Mouse (Mus musculus) embryonic facial prominence, embryonic 13.5 days (tissue): ENCODE measurements at regions not wholly inside any gene's neighbourhood (a gene's known extent, or its start where the extent isn't known, plus 50 kb on each side); places are given as distances from the start of the nearest gene placed in this dataset.
A peak's percentile ranks its signal among the peaks of the same experiment; 100 is the strongest.

Source experiments
- ATAC-seq: fragments of 200-750 bp; cut with Nextera tagmentation; 2 replicates; pipeline ENCODE4 v1.8.0; 2017; ENCODE audit warnings: low read depth; ENCODE audit not compliant: insufficient number of reproducible peaks, insufficient read depth, low FRiP score, low TSS enrichment
- H3K27ac ChIP-seq: fragments of 300-500 bp; sonication (generic); 2 replicates; pipeline ENCODE4 v1.5.1; 2015; ENCODE audit warnings: moderate library complexity, mild to moderate bottlenecking, inconsistent platforms
- H3K27me3 ChIP-seq: fragments of 300-500 bp; sonication (generic); 2 replicates; pipeline ENCODE4 v1.6.1; 2015; ENCODE audit warnings: mild to moderate bottlenecking, inconsistent platforms
- H3K36me3 ChIP-seq: fragments of 300-500 bp; sonication (generic); 2 replicates; pipeline ENCODE4 v1.6.1; 2015; ENCODE audit warnings: mild to moderate bottlenecking, inconsistent platforms
- H3K4me1 ChIP-seq: fragments of 300-500 bp; sonication (generic); 2 replicates; pipeline ENCODE4 v1.6.1; 2015; ENCODE audit warnings: inconsistent platforms
- H3K4me2 ChIP-seq: fragments of 300-500 bp; sonication (generic); 2 replicates; pipeline ENCODE4 v1.6.1; 2015; ENCODE audit warnings: moderate library complexity, mild to moderate bottlenecking, inconsistent platforms
- H3K4me3 ChIP-seq: fragments of 300-500 bp; sonication (generic); 2 replicates; pipeline ENCODE4 v1.5.1; 2015; ENCODE audit warnings: mild to moderate bottlenecking, inconsistent platforms
- H3K9ac ChIP-seq: fragments of 300-500 bp; sonication (generic); 2 replicates; pipeline ENCODE4 v1.6.1; 2015; ENCODE audit warnings: mild to moderate bottlenecking, inconsistent platforms
- H3K9me3 ChIP-seq: fragments of 300-500 bp; sonication (generic); 2 replicates; pipeline ENCODE4 v1.6.1; 2016; ENCODE audit warnings: inconsistent platforms
- WGBS: fragments of 180-500 bp; shearing (Covaris S2); methylation state at CpG from one replicate; pipeline ENCODE4 v1.1.7; 2015; ENCODE audit warnings: mixed read lengths; 5-methylcytosine and 5-hydroxymethylcytosine counted together

GRCm38 (mm10) chr1:76065783-76066182 is 519.7 kb downstream of the Slc4a3 start:
- no peak overlapping the region for H3K4me2 ChIP-seq
- H3K27me3 ChIP-seq: no peaks in the 10 kb centered on the region
- no peaks in the 10 kb centered on the region for H3K9me3 ChIP-seq
- WGBS: 50% methylated on average over 6 of the region's 6 CpGs
- no peak overlapping the region for H3K9ac ChIP-seq
- no peaks in the 10 kb centered on the region for H3K36me3 ChIP-seq
- no peak overlapping the region for H3K4me3 ChIP-seq
- H3K27ac ChIP-seq: no peak overlapping the region
- peaks cover 8% of the 10 kb centered on the region; the same call in 1 of the 2 replicates for H3K4me1 ChIP-seq
- ATAC-seq: no peak

GRCm38 (mm10) chr1:76070831-76071321 is 524.8 kb downstream of the Slc4a3 start:
- Histone ChIP-seq H3K36me3 (no peaks in the 10 kb centered on the region), H3K27ac (no peak overlapping the region), H3K4me2 (no peak overlapping the region), H3K9ac (no peak overlapping the region), H3K4me3 (no peak overlapping the region), H3K9me3 (no peaks in the 10 kb centered on the region), H3K27me3 (no peaks in the 10 kb centered on the region), H3K4me1 (peaks cover 16% of the 10 kb centered on the region)
- WGBS: 62% methylated on average over 16 of the region's 16 CpGs
- ATAC-seq: no peak

GRCm38 (mm10) chr1:76075213-76075612 is 529.1 kb downstream of the Slc4a3 start:
- no peak overlapping the region for H3K4me3 ChIP-seq
- no peak overlapping the region for H3K27ac ChIP-seq
- no peak overlapping the region for H3K9ac ChIP-seq
- no peaks in the 10 kb centered on the region for H3K27me3 ChIP-seq
- H3K36me3 ChIP-seq: no peaks in the 10 kb centered on the region
- H3K4me2 ChIP-seq: no peak overlapping the region
- WGBS: 54% methylated on average over 3 of the region's 3 CpGs
- H3K4me1 ChIP-seq: peaks cover 17% of the 10 kb centered on the region
- no peak for ATAC-seq
- H3K9me3 ChIP-seq: no peaks in the 10 kb centered on the region

GRCm38 (mm10) chr1:76075685-76076455 is 529.8 kb downstream of the Slc4a3 start:
- no peak overlapping the region for H3K27ac ChIP-seq

GRCm38 (mm10) chr1:76080241-76080640 is 534.2 kb downstream of the Slc4a3 start:
- Histone ChIP-seq H3K9me3 (no peaks in the 10 kb centered on the region), H3K9ac (no peak overlapping the region), H3K36me3 (no peaks in the 10 kb centered on the region), H3K27ac (no peak overlapping the region), H3K4me2 (peak overlapping the region; percentile 20; the same call in 1 of the 2 replicates), H3K4me3 (no peak overlapping the region), H3K27me3 (no peaks in the 10 kb centered on the region), H3K4me1 (peaks cover 18% of the 10 kb centered on the region)
- 33% methylated on average over 6 of the region's 6 CpGs for WGBS
- ATAC-seq: no peak

More at GRCm38 (mm10) chr1:76075685-76076455, 529.8 kb downstream of the Slc4a3 start:
- H3K4me2 ChIP-seq: no peak overlapping the region
- H3K4me3 ChIP-seq: no peak overlapping the region
- H3K4me1 ChIP-seq: peaks cover 23% of the 10 kb centered on the region
- H3K27me3 ChIP-seq: no peaks in the 10 kb centered on the region
- 34% methylated on average over 10 of the region's 10 CpGs for WGBS
- H3K9me3 ChIP-seq: no peaks in the 10 kb centered on the region
- no peaks in the 10 kb centered on the region for H3K36me3 ChIP-seq
- ATAC-seq: no peak
- no peak overlapping the region for H3K9ac ChIP-seq

DNA sequence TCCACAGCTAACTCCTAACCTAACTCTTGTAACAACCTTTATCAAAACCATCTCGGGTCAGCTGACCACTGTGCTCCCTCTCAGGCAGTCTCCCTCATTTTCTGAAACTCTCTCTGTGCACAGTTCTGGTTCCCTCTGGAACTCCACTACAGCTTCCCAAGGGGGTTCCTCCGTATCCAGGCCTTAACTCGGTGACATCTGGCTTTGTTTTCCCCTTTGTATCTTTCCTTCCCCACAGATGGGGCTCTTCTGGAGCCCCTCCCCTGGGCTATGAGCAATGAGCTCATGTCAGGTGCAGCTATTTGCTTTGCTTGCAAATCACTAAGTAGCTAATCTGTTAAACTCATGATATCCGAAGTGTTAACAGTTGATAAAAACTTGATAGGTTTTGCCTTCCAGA is 535.6 kb downstream of the Slc4a3 start:
- no peak for ATAC-seq
- 44% methylated on average over 4 of the region's 4 CpGs for WGBS

GRCm38 (mm10) chr1:76083273-76084036 is 537.4 kb downstream of the Slc4a3 start:
- Histone ChIP-seq H3K4me1 (peaks cover 14% of the 10 kb centered on the region), H3K27ac (no peak overlapping the region), H3K4me2 (no peak overlapping the region), H3K9ac (no peak overlapping the region), H3K36me3 (no peaks in the 10 kb centered on the region), H3K27me3 (no peaks in the 10 kb centered on the region), H3K9me3 (0 out of 2 replicates have a peak, but pooled peaks cover 4% of the 10 kb centered on the region), H3K4me3 (no peak overlapping the region)
- WGBS: 94% methylated on average over 3 of the region's 3 CpGs
- ATAC-seq: no peak

More for the DNA sequence above, 535.6 kb downstream of the Slc4a3 start:
- no peak overlapping the region for H3K4me3 ChIP-seq
- H3K27me3 ChIP-seq: no peaks in the 10 kb centered on the region
- no peak overlapping the region for H3K4me2 ChIP-seq
- peaks cover 10% of the 10 kb centered on the region for H3K4me1 ChIP-seq
- no peak overlapping the region for H3K9ac ChIP-seq
- H3K9me3 ChIP-seq: 0 out of 2 replicates have a peak, but pooled peaks cover 3% of the 10 kb centered on the region
- H3K27ac ChIP-seq: no peak overlapping the region
- H3K36me3 ChIP-seq: no peaks in the 10 kb centered on the region

- H3K9ac ChIP-seq: no peak overlapping the region
- H3K27me3 ChIP-seq: no peaks in the 10 kb centered on the region
- H3K9me3 ChIP-seq: 0 out of 2 replicates have a peak, but pooled peaks cover 4% of the 10 kb centered on the region
- H3K36me3 ChIP-seq: no peaks in the 10 kb centered on the region
- peaks cover 4% of the 10 kb centered on the region; the same call in 1 of the 2 replicates for H3K4me1 ChIP-seq
- no peak overlapping the region for H3K4me2 ChIP-seq
- H3K4me3 ChIP-seq: no peak overlapping the region
- WGBS: 37% methylated on average over 5 of the region's 5 CpGs
- no peak overlapping the region for H3K27ac ChIP-seq
- no peak for ATAC-seq
Measured at GRCm38 (mm10) chr1:76091031-76091430, 545.0 kb downstream of the Slc4a3 start.

DNA sequence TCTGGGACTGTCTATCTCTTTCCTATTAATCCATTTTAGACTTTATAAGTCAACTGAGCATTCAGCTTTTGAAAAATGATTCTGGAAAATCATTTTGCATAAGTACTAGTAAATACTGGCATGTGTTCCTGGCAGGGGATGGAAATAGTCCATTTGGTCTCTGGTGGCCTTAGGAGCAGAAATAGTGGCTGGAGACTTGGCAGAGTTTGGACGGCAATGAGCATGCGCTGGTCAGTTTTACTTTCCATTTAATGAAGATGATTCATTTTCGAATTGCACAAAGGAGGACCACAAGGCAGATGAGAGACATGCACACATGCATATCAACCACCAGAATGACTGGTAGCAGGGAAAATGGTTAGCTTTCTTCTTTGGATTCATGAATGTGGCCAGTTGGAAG is 567.2 kb downstream of the Slc4a3 start:
- Histone ChIP-seq H3K4me3 (no peak overlapping the region), H3K4me2 (no peak overlapping the region), H3K9ac (no peak overlapping the region), H3K27ac (no peak overlapping the region), H3K9me3 (no peaks in the 10 kb centered on the region), H3K4me1 (no peaks in the 10 kb centered on the region), H3K27me3 (no peaks in the 10 kb centered on the region), H3K36me3 (no peaks in the 10 kb centered on the region)
- 88% methylated on average over 3 of the region's 3 CpGs for WGBS
- ATAC-seq: no peak

- no peak overlapping the region for H3K4me2 ChIP-seq
- 0 out of 2 replicates have a peak, but pooled peaks have one; percentile 43 for ATAC-seq
- no peaks in the 10 kb centered on the region for H3K27me3 ChIP-seq
- WGBS: 53% methylated on average over 4 of the region's 4 CpGs
- H3K9ac ChIP-seq: no peak overlapping the region
- H3K4me3 ChIP-seq: no peak overlapping the region
- no peak overlapping the region for H3K27ac ChIP-seq
- H3K9me3 ChIP-seq: no peaks in the 10 kb centered on the region
- H3K4me1 ChIP-seq: no peaks in the 10 kb centered on the region
- H3K36me3 ChIP-seq: no peaks in the 10 kb centered on the region
Measured at GRCm38 (mm10) chr1:76120840-76121239, 574.8 kb downstream of the Slc4a3 start.

GRCm38 (mm10) chr1:76130353-76130752 is 584.3 kb downstream of the Slc4a3 start:
- H3K9me3 ChIP-seq: no peaks in the 10 kb centered on the region
- 51% methylated on average over 4 of the region's 4 CpGs for WGBS
- no peaks in the 10 kb centered on the region for H3K4me1 ChIP-seq
- no peaks in the 10 kb centered on the region for H3K36me3 ChIP-seq
- H3K4me2 ChIP-seq: no peak overlapping the region
- H3K27ac ChIP-seq: no peak overlapping the region
- H3K9ac ChIP-seq: no peak overlapping the region
- no peaks in the 10 kb centered on the region for H3K27me3 ChIP-seq
- H3K4me3 ChIP-seq: no peak overlapping the region
- no peak for ATAC-seq
